In the genomic region with DNA sequence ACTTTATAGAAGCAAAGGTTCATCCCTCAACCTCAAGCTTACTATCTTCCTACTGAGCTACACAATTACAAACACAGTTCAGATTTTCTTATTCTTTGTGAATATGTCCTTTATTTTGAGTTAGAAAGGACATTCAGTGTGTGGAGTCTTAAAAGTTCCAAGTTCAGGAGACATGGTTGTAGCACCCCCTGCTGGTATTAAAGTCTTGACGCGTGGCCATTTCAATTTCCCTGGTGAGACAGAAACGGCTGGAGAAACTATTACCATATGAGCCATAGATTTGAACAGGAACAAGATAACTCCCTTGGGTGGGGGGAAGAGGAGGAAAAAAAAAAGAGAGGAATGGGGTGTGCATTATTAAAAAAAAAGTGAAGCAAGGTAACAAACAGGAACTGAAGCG, we compare ENCODE assay signal across 9 mouse cellular contexts.
DNase-seq lines count a peak whose midpoint lies in the region; ATAC-seq and TF ChIP-seq lines count a peak whose summit lies in the region.
"Had no signal": no experiment of that assay in that cellular context is flagged by ENCODE, and none has a peak within 500 bp of the region (broad histone marks: within the 10 kb centered on the region; RNA-seq: fewer than 3 reads in every experiment).

No protein-coding gene starts in this region.

- peak; percentile 84 for TF ChIP-seq CTCF in kidney, postnatal 0 days (IDR thresholded peaks at IDR 0.05; ENCODE audit: low read depth)

- no peaks in the 10 kb centered on the region for H3K27me3 ChIP-seq in neural tube, embryonic 15.5 days (replicated peaks)
- no peaks in the 10 kb centered on the region for H3K27me3 ChIP-seq in embryonic facial prominence, embryonic 10.5 days (replicated peaks; ENCODE audit: low read depth, poor library complexity, severe bottlenecking)
- no peaks in the 10 kb centered on the region for H3K27me3 ChIP-seq in kidney, postnatal 0 days (ENCODE audit: insufficient read depth, low read length)
- H3K27me3 ChIP-seq in limb, embryonic 14.5 days (ENCODE audit: control insufficient read depth, insufficient read depth, low read length) = no peaks in the 10 kb centered on the region
- H3K27me3 ChIP-seq: neural tube, embryonic 13.5 days had no signal

- no peaks in the 10 kb centered on the region for H3K9me3 ChIP-seq in neural tube, embryonic 15.5 days (replicated peaks)
- H3K9me3 ChIP-seq in embryonic facial prominence, embryonic 10.5 days = no peaks in the 10 kb centered on the region
- H3K9me3 ChIP-seq in kidney, postnatal 0 days (replicated peaks; ENCODE audit: low read length) = no peaks in the 10 kb centered on the region
- H3K9me3 ChIP-seq in limb, embryonic 14.5 days (ENCODE audit: control insufficient read depth, low read length) = no peaks in the 10 kb centered on the region
- H3K9me3 ChIP-seq: neural tube, embryonic 13.5 days had no signal

- H3K4me1 ChIP-seq in neural tube, embryonic 15.5 days = peaks cover 5% of the 10 kb centered on the region; the same call in 1 of the 2 replicates
- no peaks in the 10 kb centered on the region for H3K4me1 ChIP-seq in embryonic facial prominence, embryonic 10.5 days
- H3K4me1 ChIP-seq in kidney, postnatal 0 days (replicated peaks; ENCODE audit: insufficient read depth, low read length) = no peaks in the 10 kb centered on the region
- H3K4me1 ChIP-seq in limb, embryonic 14.5 days (ENCODE audit: control insufficient read depth, insufficient read depth, low read length) = no peaks in the 10 kb centered on the region

- H3K36me3 ChIP-seq in neural tube, embryonic 15.5 days = no peaks in the 10 kb centered on the region
- H3K36me3 ChIP-seq in embryonic facial prominence, embryonic 10.5 days (replicated peaks) = no peaks in the 10 kb centered on the region
- H3K36me3 ChIP-seq in kidney, postnatal 0 days (ENCODE audit: insufficient read depth, low read length) = no peaks in the 10 kb centered on the region
- no peaks in the 10 kb centered on the region for H3K36me3 ChIP-seq in limb, embryonic 14.5 days (ENCODE audit: control insufficient read depth, insufficient read depth, low read length)
- H3K36me3 ChIP-seq: neural tube, embryonic 13.5 days had no signal

- 40% methylated on average over 4 of the region's 4 CpGs for WGBS in neural tube, embryonic 15.5 days
- 38% methylated on average over 4 of the region's 4 CpGs for WGBS in embryonic facial prominence, embryonic 10.5 days
- WGBS in kidney, postnatal 0 days = 30% methylated on average over 4 of the region's 4 CpGs
- 26% methylated on average over 4 of the region's 4 CpGs for WGBS in limb, embryonic 14.5 days

- no peak overlapping the region for H3K9ac ChIP-seq in neural tube, embryonic 15.5 days (replicated peaks)
- no peak overlapping the region for H3K9ac ChIP-seq in kidney, postnatal 0 days (ENCODE audit: low read depth, low read length)
- H3K9ac ChIP-seq in limb, embryonic 14.5 days (ENCODE audit: low read depth, low read length, severe bottlenecking) = no peak overlapping the region
- H3K9ac ChIP-seq: neural tube, embryonic 13.5 days had no signal

- H3K4me2 ChIP-seq in neural tube, embryonic 15.5 days = no peak overlapping the region
- H3K4me2 ChIP-seq in kidney, postnatal 0 days (ENCODE audit: low read length) = no peak overlapping the region
- no peak overlapping the region for H3K4me2 ChIP-seq in limb, embryonic 14.5 days (replicated peaks; ENCODE audit: low read depth, low read length, severe bottlenecking)
- H3K4me2 ChIP-seq: neural tube, embryonic 13.5 days had no signal

- DNase-seq in CD4-positive, CD25-positive, alpha-beta regulatory T cell, adult 2 months (ENCODE audit: low read depth, low spot score) = peak; percentile 18
- DNase-seq in neural tube, embryonic 10.5 days (ENCODE audit: extremely low spot score, low spot score) = peak; percentile 34
- DNase-seq in embryonic facial prominence, embryonic 10.5 days (ENCODE audit: low spot score) = peak; percentile 51
- DNase-seq in kidney, postnatal 0 days (ENCODE audit: low spot score) = peak; percentile 81
- DNase-seq in limb, embryonic 14.5 days (ENCODE audit: low spot score) = peak; percentile 67
- DNase-seq in right cerebral cortex, postnatal 10 days (ENCODE audit: low spot score in 2 of 2) = peak; percentile 45 to 54

- ATAC-seq in CD4-positive, CD25-positive, alpha-beta regulatory T cell, adult 4 months = no peak
- ATAC-seq in neural tube, embryonic 15.5 days (ENCODE audit: low FRiP score) = no peak
- ATAC-seq in kidney, postnatal 0 days (replicated peaks; ENCODE audit: low FRiP score, low read depth) = no peak
- no peak for ATAC-seq in limb, embryonic 14.5 days (ENCODE audit: low FRiP score, low read depth)

- no peak overlapping the region for H3K27ac ChIP-seq in neural tube, embryonic 15.5 days (replicated peaks)
- no peak overlapping the region for H3K27ac ChIP-seq in embryonic facial prominence, embryonic 10.5 days (replicated peaks)
- H3K27ac ChIP-seq in kidney, postnatal 0 days = no peak overlapping the region
- no peak overlapping the region for H3K27ac ChIP-seq in limb, embryonic 14.5 days (replicated peaks; ENCODE audit: low read depth, low read length)
- H3K27ac ChIP-seq: neural tube, embryonic 13.5 days had no signal

- TF ChIP-seq POLR2A in limb, embryonic 14.5 days (IDR thresholded peaks at IDR 0.05; ENCODE audit: borderline replicate concordance, extremely low read depth, insufficient read depth, insufficient read length) = no peak

- H3K4me3 ChIP-seq in neural tube, embryonic 15.5 days (replicated peaks) = no peak overlapping the region
- H3K4me3 ChIP-seq in embryonic facial prominence, embryonic 10.5 days = no peak overlapping the region
- H3K4me3 ChIP-seq in kidney, postnatal 0 days (replicated peaks; ENCODE audit: low read depth, low read length) = no peak overlapping the region
- H3K4me3 ChIP-seq in limb, embryonic 14.5 days (replicated peaks; ENCODE audit: low read length) = no peak overlapping the region
- H3K4me3 ChIP-seq: neural tube, embryonic 13.5 days had no signal

Comparison
In these comparisons a context has a peak if more than half of its experiments do, and no peak if none do; other contexts are left out.
1. DNase-seq: peak in every context shown above with its lines; median percentile 81 in kidney, postnatal 0 days; 67 in limb, embryonic 14.5 days; 51 in embryonic facial prominence, embryonic 10.5 days; 50 in right cerebral cortex, postnatal 10 days; 34 in neural tube, embryonic 10.5 days; 18 in CD4-positive, CD25-positive, alpha-beta regulatory T cell, adult 2 months.